Mouse (Mus musculus) neural tube, embryonic 14.5 days (tissue): ENCODE data around the gene Galns. TPM values are rescaled to one million over a fixed set of nuclear protein-coding genes. Genes with fewer than 3 reads are reported as not detected.

ENCODE experiments used
- ATAC-seq: fragments of 200-750 bp; cut with Nextera tagmentation; 2 replicates; pipeline ENCODE4 v1.8.0; 2017; ENCODE audit warnings: low read depth, mild to moderate bottlenecking, moderate TSS enrichment, moderate library complexity
- H3K27ac ChIP-seq: fragments of 300-500 bp; sonication (generic); 2 replicates; pipeline ENCODE4 v1.5.1; 2014; ENCODE audit warnings: low read depth, mild to moderate bottlenecking, control low read depth, low read length, moderate library complexity, mixed read lengths
- H3K27me3 ChIP-seq: fragments of 300-500 bp; sonication (generic); 2 replicates; pipeline ENCODE4 v1.6.1; 2014; ENCODE audit warnings: low read length; ENCODE audit not compliant: control insufficient read depth, insufficient read depth
- H3K36me3 ChIP-seq: fragments of 300-500 bp; sonication (generic); 2 replicates; pipeline ENCODE4 v1.6.1; 2014; ENCODE audit warnings: low read length, mixed read lengths; ENCODE audit not compliant: control insufficient read depth, insufficient read depth
- H3K4me1 ChIP-seq: fragments of 300-500 bp; sonication (generic); 2 replicates; pipeline ENCODE4 v1.6.1; 2014; ENCODE audit warnings: low read length; ENCODE audit not compliant: control insufficient read depth, insufficient read depth
- H3K4me2 ChIP-seq: fragments of 300-500 bp; sonication (generic); 2 replicates; pipeline ENCODE4 v1.6.1; 2014; ENCODE audit warnings: mild to moderate bottlenecking, low read depth, low read length, control low read depth
- H3K4me3 ChIP-seq: fragments of 300-500 bp; sonication (generic); 2 replicates; pipeline ENCODE4 v1.5.1; 2014; ENCODE audit warnings: low read depth, low read length, control low read depth, mixed read lengths
- H3K9ac ChIP-seq: fragments of 300-500 bp; sonication (generic); replicated peaks from 2 replicates; pipeline ENCODE4 v1.6.1; 2014; ENCODE audit warnings: low read depth, mild to moderate bottlenecking, control low read depth, low read length, mixed read lengths
- H3K9me3 ChIP-seq: fragments of 300-500 bp; sonication (generic); 2 replicates; pipeline ENCODE4 v1.6.1; 2016; ENCODE audit warnings: low read length; ENCODE audit not compliant: control insufficient read depth
- WGBS: fragments of 180-500 bp; shearing (Covaris S2); extraction: QIAGEN DNeasy Blood & Tissue Kit; methylation state at CpG from one replicate; pipeline ENCODE4 v1.1.7; 2014; 5-methylcytosine and 5-hydroxymethylcytosine counted together
- polyA plus RNA-seq: library from polyadenylated mRNA; unstranded; fragments of >200 nt; fragmentation: Nextera tagmentation; extraction: Ambion mirVana; gene quantifications from 2 replicates; pipeline ENCODE4 v1.2.1, GENCODE M21; 2014

The Galns gene
- polyA plus RNA-seq, 1 experiment from 2014 or later, result 7.1 TPM

DNA sequence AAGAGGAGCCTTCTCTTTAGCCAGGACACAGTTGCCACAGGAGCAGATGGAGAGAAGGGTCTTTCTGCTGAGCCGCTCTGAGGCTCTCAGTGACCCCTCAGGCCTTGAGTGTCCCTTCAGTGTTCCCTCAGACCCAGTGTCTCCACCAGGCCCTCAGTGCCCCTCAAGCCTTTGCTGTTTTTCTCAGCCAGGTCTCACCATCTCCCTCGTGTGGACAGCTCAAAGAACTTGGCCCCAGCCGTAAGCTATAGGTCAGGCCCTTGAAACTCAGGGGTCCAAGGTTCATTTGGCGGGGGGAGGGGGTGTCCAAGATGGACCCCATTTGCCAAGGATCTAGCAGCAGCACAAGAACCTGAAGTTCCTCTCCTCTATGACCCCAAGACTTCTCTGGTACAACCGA is 13.4 kb upstream of the Galns start:
- Histone ChIP-seq H3K4me1 (no peaks in the 10 kb centered on the region), H3K27me3 (no peaks in the 10 kb centered on the region), H3K4me2 (no peak overlapping the region), H3K9ac (no peak overlapping the region), H3K27ac (no peak overlapping the region), H3K9me3 (no peaks in the 10 kb centered on the region), H3K4me3 (no peak overlapping the region), H3K36me3 (no peaks in the 10 kb centered on the region; the same call in 1 of the 2 replicates)
- no peak for ATAC-seq
- WGBS, result 68% methylated on average over 5 of the region's 5 CpGs

DNA sequence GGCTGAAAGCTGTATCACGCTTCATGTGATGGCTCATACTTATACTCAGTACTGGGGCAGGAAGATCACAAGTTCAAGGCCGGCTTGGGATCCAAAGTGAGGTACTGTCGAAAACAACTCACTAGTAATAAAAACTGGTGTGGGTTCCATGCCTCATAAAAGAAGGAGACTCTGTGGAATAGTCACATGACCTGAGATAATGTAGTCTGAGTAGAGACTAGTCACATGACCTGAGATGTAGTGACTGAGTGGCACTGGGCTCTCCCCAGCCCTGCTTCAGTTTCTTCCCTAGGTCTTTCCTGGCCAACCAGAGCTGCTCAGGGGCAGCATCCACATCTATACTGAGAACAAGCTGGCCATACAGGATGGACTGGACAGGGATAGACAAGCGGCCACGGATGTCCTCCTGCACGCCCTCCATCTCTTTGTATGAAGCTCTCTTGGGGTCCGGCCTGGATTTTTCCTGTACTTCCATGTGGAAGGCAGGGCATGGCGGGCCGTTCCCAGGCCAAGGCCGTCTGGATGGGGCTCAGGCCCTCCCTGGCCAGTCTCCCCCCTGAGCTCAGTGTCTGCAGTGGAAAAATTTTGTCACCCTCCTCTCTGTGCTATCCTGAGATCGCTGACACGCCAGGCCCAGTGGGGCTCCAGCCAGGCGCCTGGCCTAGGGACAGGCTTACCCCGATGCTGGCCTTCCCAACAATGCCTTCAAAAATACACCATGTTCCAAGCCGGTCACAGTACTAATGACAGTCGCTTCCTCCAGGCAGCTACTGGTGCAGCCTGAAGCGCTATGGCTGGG is 12.8 kb upstream of the Galns start:
- Histone ChIP-seq H3K27ac (no peak overlapping the region), H3K4me3 (no peak overlapping the region), H3K9me3 (no peaks in the 10 kb centered on the region), H3K4me1 (no peaks in the 10 kb centered on the region), H3K4me2 (no peak overlapping the region), H3K36me3 (no peaks in the 10 kb centered on the region), H3K9ac (no peak overlapping the region), H3K27me3 (no peaks in the 10 kb centered on the region)
- no peak for ATAC-seq
- WGBS, result 91% methylated on average over 17 of the region's 17 CpGs

DNA sequence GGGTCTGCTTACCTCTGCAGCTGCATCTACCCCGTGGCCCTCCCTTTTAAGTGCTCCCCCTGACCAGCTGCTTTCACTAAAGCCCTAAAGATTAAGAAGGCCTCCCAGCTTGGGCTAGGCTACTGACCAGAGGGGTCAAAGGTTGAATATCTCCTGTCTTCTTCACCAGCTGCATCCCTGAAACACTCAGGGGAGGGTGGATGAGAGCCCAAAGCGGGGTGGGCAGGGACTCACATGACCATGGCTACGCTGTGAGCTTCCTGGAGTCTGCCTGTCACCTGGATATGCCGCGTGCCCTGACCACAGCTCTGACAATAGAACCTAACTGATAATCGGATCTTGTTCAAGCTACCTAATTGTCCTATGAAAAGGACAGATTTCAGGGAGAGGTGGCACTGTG is 11.5 kb upstream of the Galns start, which contains the start of gene Pabpn1l:
TSS of gene Pabpn1l (minus strand) at position 13 of the 400 bp plus-strand sequence.
- H3K9me3 ChIP-seq, result no peaks in the 10 kb centered on the region
- H3K4me2 ChIP-seq, result no peak within 1 kb of the TSS
- H3K4me1 ChIP-seq, result peaks cover 5% of the 10 kb centered on the region; the same call in 1 of the 2 replicates
- H3K9ac ChIP-seq, result no peak within 1 kb of the TSS
- H3K27ac ChIP-seq, result no peak within 1 kb of the TSS
- no peaks in the 10 kb centered on the region for H3K36me3 ChIP-seq
- ATAC-seq, result no peak
- no peaks in the 10 kb centered on the region for H3K27me3 ChIP-seq
- WGBS, result 79% methylated on average over 6 of the region's 6 CpGs
- H3K4me3 ChIP-seq, result no peak within 1 kb of the TSS

DNA sequence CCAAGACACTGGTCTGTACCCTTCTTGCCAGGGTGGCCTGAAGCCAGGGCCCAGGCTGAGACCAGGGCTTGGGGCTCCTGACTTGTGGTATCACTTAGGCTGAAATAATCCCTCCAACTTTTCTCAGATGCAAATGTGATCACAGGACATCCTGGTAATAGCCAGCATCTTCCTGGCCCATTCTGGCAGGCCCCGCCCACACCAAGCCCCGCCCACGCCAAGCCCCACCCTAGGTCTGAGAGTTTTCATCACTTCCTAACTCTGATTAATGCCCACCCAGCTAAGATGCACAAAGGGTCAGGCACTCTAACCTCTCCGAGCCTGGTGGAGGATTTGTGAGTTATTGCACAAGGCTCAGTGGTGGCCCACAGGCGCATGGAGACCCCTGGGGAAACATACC is 9.2 kb upstream of the Galns start:
- no peak for ATAC-seq
- WGBS, result 35% methylated on average over 5 of the region's 5 CpGs
- H3K4me1 ChIP-seq, result peaks cover 5% of the 10 kb centered on the region; the same call in 1 of the 2 replicates

DNA sequence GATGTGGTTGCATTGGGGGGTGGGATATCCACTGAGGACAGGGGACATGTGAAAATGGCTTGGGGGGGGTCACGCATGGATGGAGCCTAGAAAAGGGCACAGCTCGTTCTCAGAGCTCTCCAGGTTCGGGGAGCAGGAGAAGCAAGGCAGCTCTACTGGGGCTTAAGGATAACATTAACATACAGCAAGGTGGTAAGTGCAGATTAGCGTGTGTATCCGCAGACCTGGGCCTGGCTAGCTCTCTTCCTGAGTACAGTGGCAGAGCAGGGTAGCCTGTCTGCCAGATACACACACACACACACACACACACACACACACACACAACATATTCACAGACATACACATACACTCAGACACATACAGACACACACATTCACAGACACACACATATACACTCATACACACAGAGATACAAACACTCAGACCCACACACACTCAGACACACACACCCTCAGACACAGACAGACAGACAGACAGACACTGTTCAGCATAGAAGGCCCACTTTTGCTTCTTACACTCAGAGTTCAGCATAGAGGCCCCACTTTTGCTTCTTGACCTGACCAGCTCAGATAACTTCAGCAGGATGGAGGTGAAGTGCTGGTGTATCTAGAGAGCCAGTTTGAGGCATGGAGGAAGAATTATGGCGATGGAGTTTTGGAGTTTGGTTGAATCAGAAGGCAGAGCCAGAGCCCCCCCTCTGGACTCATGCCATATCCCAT is 7.6 kb upstream of the Galns start:
- Histone ChIP-seq H3K4me3 (no peak overlapping the region), H3K36me3 (no peaks in the 10 kb centered on the region), H3K4me2 (no peak overlapping the region), H3K9me3 (no peaks in the 10 kb centered on the region), H3K4me1 (peaks cover 5% of the 10 kb centered on the region; the same call in 1 of the 2 replicates), H3K9ac (no peak overlapping the region), H3K27me3 (no peaks in the 10 kb centered on the region), H3K27ac (no peak overlapping the region)
- ATAC-seq, result no peak
- 81% methylated on average over 6 of the region's 6 CpGs for WGBS

More for the DNA sequence above, 9.2 kb upstream of the Galns start:
- Histone ChIP-seq H3K27ac (no peak overlapping the region), H3K9ac (no peak overlapping the region), H3K9me3 (no peaks in the 10 kb centered on the region), H3K36me3 (no peaks in the 10 kb centered on the region), H3K4me2 (no peak overlapping the region), H3K4me3 (no peak overlapping the region), H3K27me3 (no peaks in the 10 kb centered on the region)

DNA sequence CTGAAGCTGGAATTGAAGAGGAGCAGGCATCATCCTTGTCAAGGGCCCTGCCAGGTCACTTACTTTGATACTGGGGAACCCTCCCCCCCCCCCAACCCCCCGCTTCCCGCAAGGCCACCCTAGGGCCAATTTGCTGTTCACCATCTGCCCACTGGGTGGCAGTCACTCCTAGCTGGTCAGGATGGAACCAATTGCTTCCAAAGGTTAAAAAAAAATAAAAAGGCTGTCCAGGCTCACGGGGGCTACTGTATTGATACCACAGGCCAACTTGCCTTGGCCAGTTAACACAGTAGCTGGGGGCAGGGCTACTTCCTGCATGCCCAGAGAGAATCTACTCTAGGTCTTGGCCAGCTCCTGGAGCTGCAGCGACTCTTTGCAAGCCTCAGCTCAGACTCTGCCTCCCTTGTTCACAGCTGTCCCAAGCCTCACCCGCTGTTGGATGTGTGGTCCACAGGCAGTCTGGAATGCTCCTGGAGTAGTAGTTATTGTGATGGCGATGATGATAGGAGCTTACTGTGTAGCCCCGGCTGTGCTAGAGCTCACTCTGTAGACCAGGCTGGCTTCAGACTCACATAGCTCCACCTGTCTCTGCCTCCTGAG is 6.8 kb upstream of the Galns start:
- no peaks in the 10 kb centered on the region for H3K9me3 ChIP-seq
- no peak overlapping the region for H3K27ac ChIP-seq
- no peaks in the 10 kb centered on the region for H3K36me3 ChIP-seq
- no peak overlapping the region for H3K9ac ChIP-seq
- no peak overlapping the region for H3K4me3 ChIP-seq
- H3K4me1 ChIP-seq, result peaks cover 5% of the 10 kb centered on the region; the same call in 1 of the 2 replicates
- H3K4me2 ChIP-seq, result no peak overlapping the region
- no peaks in the 10 kb centered on the region for H3K27me3 ChIP-seq
- no peak for ATAC-seq
- 34% methylated on average over 5 of the region's 7 CpGs for WGBS

DNA sequence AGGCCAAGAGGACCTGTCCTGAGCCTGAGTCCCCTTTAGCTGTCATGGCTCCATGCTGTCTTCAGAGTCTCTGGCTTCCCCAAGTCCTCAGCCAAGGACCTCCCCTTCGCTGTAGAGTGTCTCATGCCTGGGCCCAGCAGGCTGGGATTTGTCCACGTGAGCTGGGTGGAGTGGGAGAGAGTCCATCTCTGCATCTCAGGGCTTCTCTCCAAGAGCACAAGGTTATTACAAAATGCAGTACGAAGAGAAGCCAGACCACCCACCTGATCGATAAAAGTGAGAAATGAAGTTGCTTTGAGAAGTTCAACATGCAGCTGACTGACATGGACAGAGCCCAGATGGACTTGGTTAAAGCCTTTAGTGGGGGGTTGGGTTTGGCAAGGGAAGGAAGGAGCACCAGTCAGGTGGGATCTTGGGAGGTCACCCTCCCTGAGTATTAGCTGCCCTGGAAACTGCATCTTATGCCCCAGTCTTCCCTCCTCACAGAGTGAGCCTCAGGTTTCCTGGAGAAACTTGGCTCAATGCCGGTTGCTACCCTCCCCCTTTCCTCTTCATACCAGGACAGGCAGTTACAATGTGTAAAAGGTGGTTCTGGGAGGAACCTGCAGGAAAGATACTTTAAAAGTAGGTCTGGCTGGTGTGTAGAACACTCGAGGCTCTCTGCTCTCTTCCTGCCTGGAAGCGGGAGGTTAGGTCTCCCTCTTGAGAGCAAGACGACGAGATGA is 5.1 kb upstream of the Galns start:
- peaks cover 14% of the 10 kb centered on the region for H3K4me1 ChIP-seq
- no peak for ATAC-seq
- no peaks in the 10 kb centered on the region for H3K36me3 ChIP-seq
- H3K4me2 ChIP-seq, result no peak overlapping the region
- H3K9me3 ChIP-seq, result no peaks in the 10 kb centered on the region
- WGBS, result 78% methylated on average over 9 of the region's 9 CpGs
- H3K27me3 ChIP-seq, result no peaks in the 10 kb centered on the region
- no peak overlapping the region for H3K27ac ChIP-seq
- no peak overlapping the region for H3K9ac ChIP-seq
- no peak overlapping the region for H3K4me3 ChIP-seq

DNA sequence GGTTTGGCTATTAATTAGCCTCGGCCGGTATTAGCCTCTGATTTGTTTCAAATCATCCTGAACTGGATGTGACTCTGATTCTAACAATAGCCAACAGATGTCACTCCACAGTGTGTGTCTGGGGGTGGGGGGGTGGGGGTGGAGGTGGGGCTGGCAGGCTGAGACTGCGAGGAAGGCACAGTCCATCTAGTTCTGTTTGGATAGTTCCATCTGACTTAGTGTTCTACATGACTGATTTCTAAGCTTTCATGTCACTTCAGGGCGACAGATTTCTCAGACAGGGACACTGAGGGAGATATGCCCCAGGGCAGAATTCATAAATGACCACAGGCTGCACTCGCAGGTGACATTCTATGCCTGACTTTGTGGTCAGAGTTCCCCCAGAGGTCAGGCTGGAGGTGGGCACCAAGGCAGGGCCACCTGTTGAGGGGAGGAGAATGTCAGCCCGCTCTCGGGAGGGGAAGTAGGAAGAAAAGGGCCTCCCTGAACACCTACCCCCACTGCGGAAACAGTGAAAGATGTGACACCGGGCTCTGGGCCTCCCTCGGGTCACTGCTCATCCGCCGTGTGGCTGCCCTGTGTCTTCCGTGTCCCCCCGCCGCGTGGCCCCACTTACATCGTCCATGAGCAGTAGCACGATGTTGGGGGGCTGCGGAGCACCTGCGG is 518 bp downstream of the Galns start:
- no peaks in the 10 kb centered on the region for H3K36me3 ChIP-seq
- H3K4me1 ChIP-seq, result peaks cover 12% of the 10 kb centered on the region
- under 1% methylated on average over 20 of the region's 20 CpGs for WGBS
- H3K27ac ChIP-seq, result peak overlapping the region; percentile 64
- H3K4me2 ChIP-seq, result peak overlapping the region; percentile 88
- H3K9me3 ChIP-seq, result no peaks in the 10 kb centered on the region
- peak overlapping the region; percentile 67 for H3K4me3 ChIP-seq
- 0 out of 2 replicates have a peak, but pooled peaks have one; percentile 1 for ATAC-seq
- peak overlapping the region; percentile 63 for H3K9ac ChIP-seq
- H3K27me3 ChIP-seq, result no peaks in the 10 kb centered on the region
